Mouse (Mus musculus): ENCODE results near the gene Ccdc191. TPM values are rescaled to one million over a fixed set of nuclear protein-coding genes. Genes with fewer than 3 reads are reported as not detected.

Gene Ccdc191
- total RNA-seq, 2 experiments from 2014 or later = 12.8 to 18.2 TPM

- ATAC-seq (replicated peaks; ENCODE audit: poor library complexity, severe bottlenecking) = no peak
These were observed 84.1 kb downstream of the Ccdc191 start for GRCm38 (mm10) chr16:43973606-43974220.

- ATAC-seq (replicated peaks; ENCODE audit: poor library complexity, severe bottlenecking) = peak; percentile 67
These were observed 89.4 kb downstream of the Ccdc191 start for GRCm38 (mm10) chr16:43979010-43979327.

GRCm38 (mm10) chr16:43979328-43980109 is 89.9 kb downstream of the Ccdc191 start, which contains the start of gene Zdhhc23:
Gene Zdhhc23, minus strand, starts transcription at chr16:43979791.
- peak; percentile 69 for ATAC-seq (replicated peaks; ENCODE audit: poor library complexity, severe bottlenecking)

GRCm38 (mm10) chr16:43980110-43980609 is 90.6 kb downstream of the Ccdc191 start:
- ATAC-seq (replicated peaks; ENCODE audit: poor library complexity, severe bottlenecking) = peak; percentile 17; the same call in 1 of the 2 replicates

GRCm38 (mm10) chr16:43986299-43986698 is 96.7 kb downstream of the Ccdc191 start:
- no peak for ATAC-seq (replicated peaks; ENCODE audit: poor library complexity, severe bottlenecking)

GRCm38 (mm10) chr16:43994623-43995022 is 105.0 kb downstream of the Ccdc191 start:
- no peak for ATAC-seq (replicated peaks; ENCODE audit: poor library complexity, severe bottlenecking)

GRCm38 (mm10) chr16:43999111-43999510 is 109.5 kb downstream of the Ccdc191 start:
- ATAC-seq (replicated peaks; ENCODE audit: poor library complexity, severe bottlenecking) = peak; percentile 25; the same call in 1 of the 2 replicates

- no peak for ATAC-seq (replicated peaks; ENCODE audit: poor library complexity, severe bottlenecking)
These were observed 109.9 kb downstream of the Ccdc191 start for GRCm38 (mm10) chr16:43999541-43999940.

GRCm38 (mm10) chr16:44002086-44002485 is 112.5 kb downstream of the Ccdc191 start:
- peak; percentile 70 for ATAC-seq (replicated peaks; ENCODE audit: poor library complexity, severe bottlenecking)

- no peak for ATAC-seq (replicated peaks; ENCODE audit: poor library complexity, severe bottlenecking)
These were observed 121.4 kb downstream of the Ccdc191 start for GRCm38 (mm10) chr16:44011010-44011409.

Other genes with a start within 250 kb of the Ccdc191 start
- gene Tigit, start 225.7 kb upstream of the Ccdc191 start, total RNA-seq (2014; fragmentation: Nextera tagmentation) = not detected in 2 replicates
- not detected in 2 replicates for gene Tigit, start 225.7 kb upstream of the Ccdc191 start, total RNA-seq (2017)
- not detected in 2 replicates for gene Drd3, start 135.8 kb upstream of the Ccdc191 start, total RNA-seq (2014; fragmentation: Nextera tagmentation)
- not detected in 2 replicates for gene Drd3, start 135.8 kb upstream of the Ccdc191 start, total RNA-seq (2017)
- gene Qtrt2, start 37.0 kb downstream of the Ccdc191 start, total RNA-seq (2014; fragmentation: Nextera tagmentation) = 18.0 and 27.8 TPM in 2 replicates
- 27.3 and 58.6 TPM in 2 replicates for gene Qtrt2, start 37.0 kb downstream of the Ccdc191 start, total RNA-seq (2017)
- 0.60 and 1.4 TPM in 2 replicates for gene Zdhhc23, start 90.0 kb downstream of the Ccdc191 start, total RNA-seq (2014; fragmentation: Nextera tagmentation)
- 0.52 and 0.78 TPM in 2 replicates for gene Zdhhc23, start 90.0 kb downstream of the Ccdc191 start, total RNA-seq (2017)
- gene Gramd1c, start 173.5 kb downstream of the Ccdc191 start, total RNA-seq (2014; fragmentation: Nextera tagmentation) = 1.3 and 2.6 TPM in 2 replicates
- gene Gramd1c, start 173.5 kb downstream of the Ccdc191 start, total RNA-seq (2017) = 1.2 and 2.1 TPM in 2 replicates
- 34.9 and 41.3 TPM in 2 replicates for gene Atp6v1a, start 249.9 kb downstream of the Ccdc191 start, total RNA-seq (2014; fragmentation: Nextera tagmentation)
- gene Atp6v1a, start 249.9 kb downstream of the Ccdc191 start, total RNA-seq (2017) = 66.0 and 90.2 TPM in 2 replicates

Data from granulocyte monocyte progenitor cell, adult 5-6 weeks (primary cell).